Mouse (Mus musculus) ES-E14 (cell line): Measurements from ENCODE around the gene Cish.

ENCODE experiments used
- CHD2 ChIP-seq: IDR thresholded peaks from 2 replicates; pipeline ENCODE4 v1.6.1; 2014; ENCODE audit warnings: mild to moderate bottlenecking, low read depth, low read length, inconsistent platforms
- HCFC1 ChIP-seq: IDR thresholded peaks from 2 replicates; pipeline ENCODE4 v1.6.1; 2012; ENCODE audit warnings: low read length, inconsistent platforms, borderline replicate concordance; ENCODE audit not compliant: insufficient read depth
- MAFK ChIP-seq: IDR thresholded peaks from 2 replicates; pipeline ENCODE4 v1.6.1; 2014; ENCODE audit warnings: mild to moderate bottlenecking, low read depth, low read length, inconsistent platforms; ENCODE audit not compliant: insufficient read depth
- ZNF384 ChIP-seq: IDR thresholded peaks from 2 replicates; pipeline ENCODE4 v1.6.1; 2012; ENCODE audit warnings: low read depth, low read length, inconsistent platforms

DNA sequence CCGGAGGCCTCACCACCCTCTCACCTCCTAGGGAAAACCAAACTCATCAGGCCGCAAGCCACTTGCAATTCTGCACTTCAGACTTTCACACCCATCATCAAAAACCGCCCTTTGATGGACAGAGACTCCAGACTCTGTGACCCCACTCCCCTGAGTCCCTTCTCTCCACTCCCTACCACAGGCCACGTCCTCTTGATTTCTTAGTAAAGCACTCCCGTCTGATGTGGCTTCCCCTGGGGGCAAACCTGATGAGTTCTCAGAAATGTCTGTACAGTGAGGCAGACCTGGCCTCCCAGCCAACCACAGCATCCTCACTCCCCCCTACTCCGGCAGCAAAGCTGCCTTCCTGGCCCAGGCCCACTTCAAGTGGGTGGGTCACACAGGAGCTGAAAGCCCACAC, 38.5 kb downstream of the Cish start:
- TF ChIP-seq CHD2 (no peak), MAFK (no peak), HCFC1 (no peak), ZNF384 (no peak)
